Comparison of ENCODE assay signal across 14 mouse cellular contexts in the genomic region with DNA sequence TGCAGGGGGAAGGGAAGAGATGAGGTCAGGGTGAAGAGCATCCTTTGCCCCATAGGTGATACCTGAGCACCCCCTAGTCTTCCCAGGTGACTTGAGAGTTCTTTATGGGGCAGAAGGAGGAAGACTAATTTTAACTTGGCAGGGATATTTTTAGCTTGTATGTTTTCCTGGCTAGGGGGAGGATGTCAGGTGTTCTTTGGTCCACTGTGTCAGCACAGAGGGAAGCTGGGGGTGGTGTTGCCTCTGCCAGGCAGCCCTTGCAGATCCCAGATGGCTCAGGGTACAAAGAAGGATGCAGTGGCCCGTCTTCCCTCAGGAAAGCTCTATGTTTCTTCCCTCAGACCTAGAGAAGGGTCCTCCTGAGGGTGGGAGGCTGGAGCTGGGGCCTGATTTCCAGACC. TPM values are rescaled to one million over a fixed set of nuclear protein-coding genes. Genes with fewer than 3 reads are reported as not detected.
"Had no signal": no experiment of that assay in that cellular context is flagged by ENCODE, and none has a peak within 500 bp of the region (broad histone marks: within the 10 kb centered on the region; RNA-seq: fewer than 3 reads in every experiment).

No protein-coding gene starts in this region.

- H3K9me3 ChIP-seq: limb, embryonic 12.5 days; liver, embryonic 13.5 days; lung, embryonic 15.5 days; megakaryocyte, embryonic 14.5 days; midbrain, embryonic 12.5 days had no signal

- H3K36me3 ChIP-seq: limb, embryonic 12.5 days; liver, embryonic 13.5 days; lung, embryonic 15.5 days; midbrain, embryonic 12.5 days had no signal

- H3K9ac ChIP-seq: limb, embryonic 12.5 days; liver, embryonic 13.5 days; liver, postnatal 0 days; lung, embryonic 15.5 days; midbrain, embryonic 12.5 days had no signal

- H3K27ac ChIP-seq: layer of hippocampus, adult 2 months; limb, embryonic 12.5 days; liver, embryonic 13.5 days; lung, embryonic 15.5 days; macrophage; midbrain, embryonic 12.5 days had no signal

- ATAC-seq: liver, postnatal 0 days had no signal

- H3K27me3 ChIP-seq: limb, embryonic 12.5 days; liver, embryonic 13.5 days; lung, embryonic 15.5 days; midbrain, embryonic 12.5 days had no signal

- H3K4me3 ChIP-seq: layer of hippocampus, adult 2 months; limb, embryonic 12.5 days; liver, embryonic 13.5 days; lung, embryonic 15.5 days; megakaryocyte, embryonic 14.5 days; midbrain, embryonic 12.5 days had no signal

- DNase-seq: kidney, postnatal 10 days; kidney, postnatal 4 days; liver; liver, embryonic 13.5 days; liver, postnatal 0 days; lung, postnatal 14 days; right cerebral cortex, postnatal 14 days; thymus, postnatal 4 days had no signal

- H3K4me1 ChIP-seq: limb, embryonic 12.5 days; liver, embryonic 13.5 days; lung, embryonic 15.5 days; midbrain, embryonic 12.5 days had no signal

- H3K4me2 ChIP-seq: limb, embryonic 12.5 days; liver, embryonic 13.5 days; lung, embryonic 15.5 days; midbrain, embryonic 12.5 days had no signal

RNA-seq across cellular contexts. Expression of a gene that starts 13.8 kb away (rescaled TPM):
- polyA plus RNA-seq: liver, embryonic 13.5 days had no signal
